Mouse (Mus musculus) gastrocnemius, adult 2 months (tissue): ENCODE measurements around the gene Zfp106. TPM values are rescaled to one million over a fixed set of nuclear protein-coding genes. Genes with fewer than 3 reads are reported as not detected.

Experiments used
- DNase-seq: peaks from one replicate; pipeline ENCODE4 v3.0.0; 2022
- H3K27ac ChIP-seq: fragments of 200-600 bp; 2 replicates; pipeline ENCODE4 v1.8.1; 2022; ENCODE audit warnings: mild to moderate bottlenecking
- H3K4me3 ChIP-seq: fragments of 200-600 bp; 2 replicates; pipeline ENCODE4 v1.8.1; 2022; ENCODE audit warnings: mild to moderate bottlenecking, moderate library complexity
- CTCF ChIP-seq: fragments of 200-600 bp; IDR thresholded peaks from 2 replicates; pipeline ENCODE4 v1.8.1; 2022; ENCODE audit warnings: antibody characterized with exemption, mild to moderate bottlenecking, moderate library complexity
- intact Hi-C: fragments of 180-260 bp; cut with DNase I; formaldehyde crosslinking; loops from one replicate; pipeline ENCODE4 v1.15.1; 2025
- total RNA-seq, 2 experiments: library from RNA; stranded (reverse); gene quantifications; 2 replicates each; pipeline ENCODE4 v1.2.3; 2021

Gene Zfp106
- total RNA-seq, 2 experiments from 2014 or later = 635 to 796 TPM

DNA sequence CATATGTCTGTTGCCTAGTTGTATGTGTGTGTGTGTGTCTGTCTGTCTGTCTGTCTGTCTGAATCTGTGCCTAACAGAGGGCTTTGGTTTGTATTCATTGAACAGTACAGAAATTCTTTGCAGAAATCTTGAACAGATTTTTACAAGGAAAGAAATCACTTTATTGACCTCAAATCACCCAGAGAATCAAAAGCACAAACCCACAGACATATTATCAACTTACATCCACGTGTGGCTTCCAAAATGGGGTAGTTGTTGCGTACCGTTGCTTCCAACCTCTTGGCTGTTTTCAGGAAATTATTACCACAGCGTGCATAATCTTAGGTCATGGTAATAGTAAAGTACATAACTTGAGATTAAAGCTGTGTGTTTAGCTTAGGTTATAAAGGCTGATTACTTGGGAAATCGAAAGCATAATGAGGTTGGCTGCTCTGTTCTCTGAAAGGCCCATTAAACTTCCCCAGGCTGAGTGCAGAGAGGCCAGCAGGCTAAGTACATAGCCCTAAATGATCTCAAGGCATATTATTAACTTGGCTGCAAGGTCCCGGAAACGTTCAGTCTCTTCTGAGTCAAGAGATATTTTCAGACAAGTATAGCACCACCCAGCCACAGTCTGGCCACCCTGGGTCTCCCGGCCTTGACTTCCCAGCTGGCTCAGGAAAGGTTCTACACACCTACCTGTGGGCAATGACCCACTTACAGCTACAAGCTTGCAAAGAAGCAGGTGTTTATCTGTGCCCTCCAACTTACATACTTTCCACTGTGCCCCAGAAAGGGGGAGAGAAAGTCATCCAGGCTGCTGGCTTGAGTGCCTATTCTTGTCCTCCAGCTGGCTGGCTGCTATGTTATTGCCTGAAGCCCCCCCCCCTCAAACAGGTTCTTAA lies 80.9 kb downstream of the Zfp106 start:
- DNase-seq = peak; percentile 68
- TF ChIP-seq CTCF = no peak
- peak overlapping the region; percentile 88 for H3K27ac ChIP-seq
- intact Hi-C loops = loop anchor here (5.0 kb wide), 1 partner anchor 125 kb away; the partner anchor contains the start of genes Haus2 and Lrrc57
- H3K4me3 ChIP-seq = peak overlapping the region; percentile 47

DNA sequence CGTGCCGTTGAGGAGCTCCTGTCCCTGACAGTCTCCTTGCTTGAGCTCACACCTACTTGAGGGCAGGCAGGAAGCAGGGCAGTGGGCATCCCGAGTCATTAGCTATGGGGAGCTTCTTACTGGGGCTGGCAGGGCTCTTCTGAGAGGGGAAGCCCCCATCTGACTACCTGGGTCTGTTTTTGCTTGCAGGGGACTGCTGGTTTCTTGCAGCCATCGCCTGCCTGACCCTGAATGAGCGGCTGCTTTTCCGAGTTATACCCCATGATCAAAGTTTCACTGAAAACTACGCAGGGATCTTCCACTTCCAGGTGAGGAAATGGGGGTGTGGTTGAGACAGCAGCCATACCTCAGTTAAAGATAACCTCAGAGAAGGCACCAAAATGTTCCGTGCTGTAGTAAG lies 81.7 kb downstream of the Zfp106 start:
- intact Hi-C loops = loop anchor here (5.0 kb wide), 1 partner anchor 125 kb away; the partner anchor contains the start of genes Haus2 and Lrrc57
- no peak for DNase-seq
- peak overlapping the region; percentile 88 for H3K27ac ChIP-seq
- TF ChIP-seq CTCF = no peak
- peak overlapping the region; percentile 21; the same call in 1 of the 2 replicates for H3K4me3 ChIP-seq

DNA sequence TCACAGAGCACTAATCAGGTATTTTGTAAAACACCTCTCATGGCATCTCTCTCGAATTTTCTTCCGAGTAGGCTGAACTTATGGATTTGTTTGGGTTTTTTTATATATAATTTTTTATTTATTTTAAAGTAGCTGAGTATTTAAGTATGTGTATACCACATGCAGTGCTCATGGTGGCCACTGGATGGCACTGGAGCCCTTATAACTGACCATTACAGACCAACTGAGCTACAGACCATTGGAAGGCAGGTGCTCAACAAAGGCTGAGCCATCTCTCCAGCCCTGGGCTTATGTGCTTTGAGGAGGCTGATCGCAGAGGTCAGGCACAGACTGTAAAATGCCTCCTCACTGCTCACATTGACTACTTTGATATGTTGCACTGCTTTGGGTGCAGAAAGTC lies 85.0 kb downstream of the Zfp106 start:
- Histone ChIP-seq H3K27ac (no peak overlapping the region), H3K4me3 (no peak overlapping the region)
- DNase-seq = peak; percentile 72
- TF ChIP-seq CTCF = peak; percentile 81
- intact Hi-C loops = loop anchor here (2.0 to 10.0 kb wide), 2 partner anchors 192 to 386 kb away; no protein-coding TSS in a partner anchor

GRCm38 (mm10) chr2:120476277-120477087 lies 87.2 kb downstream of the Zfp106 start:
- H3K27ac ChIP-seq = peak overlapping the region; percentile 24
- no peak overlapping the region for H3K4me3 ChIP-seq
- intact Hi-C loops = loop anchor here (10.0 kb wide), 1 partner anchor 388 kb away; no protein-coding TSS in a partner anchor
- no peak for TF ChIP-seq CTCF
- no peak for DNase-seq

DNA sequence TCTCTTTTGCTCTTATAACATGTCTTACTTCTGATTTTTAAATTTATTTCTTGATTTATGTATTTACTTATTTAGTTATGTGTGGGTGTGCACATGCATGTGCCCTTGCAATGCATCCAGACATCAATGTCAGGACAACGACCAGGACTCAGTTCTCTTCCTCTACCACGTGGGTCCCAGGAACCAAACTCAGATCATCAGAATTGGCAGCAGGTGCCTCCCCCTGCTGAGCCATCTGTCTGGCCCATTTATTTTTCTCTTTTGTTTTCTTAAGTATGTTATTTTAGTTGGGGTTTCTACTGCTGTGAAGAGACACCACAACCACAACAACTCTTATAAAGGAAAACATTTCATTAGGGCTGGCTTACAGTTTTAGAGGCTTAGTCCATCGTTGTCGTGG lies 92.8 kb downstream of the Zfp106 start:
- TF ChIP-seq CTCF = no peak
- DNase-seq = no peak
- intact Hi-C loops = loop anchor here (10.0 kb wide), 1 partner anchor 394 kb away; no protein-coding TSS in a partner anchor
- Histone ChIP-seq H3K27ac (peak overlapping the region; percentile 20; the same call in 1 of the 2 replicates), H3K4me3 (no peak overlapping the region)

DNA sequence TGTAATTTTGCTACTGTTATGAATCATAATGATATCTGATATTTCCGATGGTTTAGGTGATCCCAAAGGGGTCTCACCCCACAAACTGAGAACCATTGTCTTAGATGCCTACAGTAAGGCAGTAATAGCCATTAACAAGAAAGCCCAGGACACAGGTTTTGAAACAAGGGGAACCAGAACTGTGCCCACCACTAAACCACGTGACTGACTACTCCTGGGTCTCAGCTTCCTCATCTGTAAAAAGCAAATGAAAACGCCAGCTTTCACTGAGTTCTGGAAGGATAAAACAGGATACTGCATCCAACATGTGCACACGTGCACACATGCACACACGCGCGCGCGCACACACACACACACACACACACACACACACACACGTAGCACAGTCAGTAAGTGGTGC lies 93.9 kb downstream of the Zfp106 start:
- Histone ChIP-seq H3K27ac (peak overlapping the region; percentile 98; the same call in 1 of the 2 replicates), H3K4me3 (peak overlapping the region; percentile 2; the same call in 1 of the 2 replicates)
- no peak for DNase-seq
- intact Hi-C loops = loop anchor here (10.0 kb wide), 1 partner anchor 395 kb away; no protein-coding TSS in a partner anchor
- TF ChIP-seq CTCF = no peak

DNA sequence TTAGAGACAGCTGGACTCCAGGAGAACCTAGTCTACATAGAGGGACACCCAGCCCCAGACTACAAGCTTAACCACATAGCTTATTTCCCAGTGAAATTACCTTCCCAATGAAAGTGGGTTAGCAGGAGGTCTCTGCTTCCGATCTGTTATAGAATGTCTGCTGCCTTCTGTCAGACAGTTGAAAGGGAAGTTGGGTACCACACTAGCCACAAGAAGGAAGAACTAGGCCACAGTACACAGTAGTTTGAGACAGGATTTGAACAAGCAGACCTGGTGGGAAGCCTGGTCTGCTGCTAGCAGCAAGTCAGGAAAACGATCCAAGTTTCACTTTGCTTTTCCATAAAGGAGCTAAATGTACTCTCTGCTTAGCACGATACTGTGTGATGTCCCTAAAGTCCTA lies 94.4 kb downstream of the Zfp106 start:
- Histone ChIP-seq H3K4me3 (peak overlapping the region; percentile 2; the same call in 1 of the 2 replicates), H3K27ac (peak overlapping the region; percentile 98; the same call in 1 of the 2 replicates)
- no peak for DNase-seq
- no peak for TF ChIP-seq CTCF
- intact Hi-C loops = no loop called here

DNA sequence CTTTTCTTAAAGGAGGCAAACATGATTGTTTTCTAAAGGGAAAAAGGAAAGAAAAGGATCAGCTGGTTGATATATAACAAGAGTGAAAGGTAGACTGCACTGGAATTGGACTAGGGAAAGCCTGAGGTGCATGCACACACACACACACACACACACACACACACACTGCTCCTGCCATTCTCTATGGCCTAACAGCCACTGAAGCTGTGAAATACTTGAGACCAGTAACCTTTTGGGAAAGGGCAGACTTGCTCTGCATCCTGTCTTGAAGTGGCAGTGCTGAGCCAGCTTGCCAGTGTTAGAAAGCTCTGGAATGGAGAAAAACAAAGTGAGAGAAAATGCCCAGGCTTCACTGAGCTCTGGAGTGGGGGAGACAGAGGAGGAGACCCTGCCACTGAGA lies 95.6 kb downstream of the Zfp106 start:
- intact Hi-C loops = no loop called here
- peak; percentile 54 for DNase-seq

DNA sequence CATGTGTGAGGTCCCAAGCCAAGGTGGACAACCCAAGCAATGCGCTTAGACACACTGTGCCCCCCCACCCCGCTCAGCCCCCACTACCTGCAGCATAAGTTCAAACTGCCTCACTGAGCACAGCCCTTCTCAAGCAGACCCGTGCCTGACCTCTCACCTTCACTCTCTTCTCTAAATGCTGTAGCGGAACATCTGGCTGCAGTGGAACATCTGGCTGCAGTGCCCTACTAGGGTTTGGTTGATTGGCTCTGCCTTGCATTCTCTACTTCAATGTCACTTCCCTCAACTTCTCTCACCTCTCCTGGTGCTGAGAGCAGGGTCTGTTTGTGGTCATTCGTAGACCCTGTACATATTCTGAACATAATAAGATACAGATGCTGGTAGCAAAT lies 98.3 kb downstream of the Zfp106 start:
- no peak for DNase-seq
- TF ChIP-seq CTCF = no peak
- H3K27ac ChIP-seq = peak overlapping the region; percentile 98
- H3K4me3 ChIP-seq = peak overlapping the region; percentile 75
- intact Hi-C loops = loop anchor here (2.0 kb wide), 1 partner anchor 61 kb away; the partner anchor contains the start of gene Tmem87a

More for the DNA sequence above, 95.6 kb downstream of the Zfp106 start:
- H3K27ac ChIP-seq = peak overlapping the region; percentile 98
- no peak for TF ChIP-seq CTCF
- peak overlapping the region; percentile 75 for H3K4me3 ChIP-seq

- intact Hi-C loops = loop anchor here (2.0 kb wide), 1 partner anchor 60 kb away; the partner anchor contains the start of gene Tmem87a
These were observed 98.8 kb downstream of the Zfp106 start for GRCm38 (mm10) chr2:120464732-120465396.

GRCm38 (mm10) chr2:120464091-120464490 lies 99.6 kb downstream of the Zfp106 start:
- TF ChIP-seq CTCF = no peak
- DNase-seq = peak; percentile 87
- intact Hi-C loops = loop anchor here (2.0 kb wide), 1 partner anchor 59 kb away; the partner anchor contains the start of gene Tmem87a
- Histone ChIP-seq H3K4me3 (peak overlapping the region; percentile 75), H3K27ac (peak overlapping the region; percentile 98)

More at GRCm38 (mm10) chr2:120464732-120465396, 98.8 kb downstream of the Zfp106 start:
- Histone ChIP-seq H3K27ac (peak overlapping the region; percentile 98), H3K4me3 (peak overlapping the region; percentile 75)
- TF ChIP-seq CTCF = no peak
- no peak for DNase-seq
